Mouse (Mus musculus): ENCODE measurements at regions not wholly inside any gene's neighbourhood (a gene's known extent, or its start where the extent isn't known, plus 50 kb on each side); places are given as distances from the start of the nearest gene placed in this dataset.

GRCm38 (mm10) chr13:11201978-11202377 lies 841.3 kb upstream of the Chrm3 start:
- TF ChIP-seq MAFK (IDR thresholded peaks at IDR 0.05; ENCODE audit: borderline replicate concordance, low read depth, low read length), result no peak
- no peak for TF ChIP-seq ELF1 (IDR thresholded peaks at IDR 0.05; ENCODE audit: low read depth, low read length)
- no peak for TF ChIP-seq USF1 (IDR thresholded peaks at IDR 0.05; ENCODE audit: low read depth, low read length)
- no peak for TF ChIP-seq ZMIZ1 (IDR thresholded peaks at IDR 0.05; ENCODE audit: low read depth, low read length)
- TF ChIP-seq NELFE (IDR thresholded peaks at IDR 0.05; ENCODE audit: low read depth, low read length), result no peak
- no peak for TF ChIP-seq HCFC1 (IDR thresholded peaks at IDR 0.05; ENCODE audit: low read depth, low read length)
- TF ChIP-seq E2F4 (IDR thresholded peaks at IDR 0.05; ENCODE audit: borderline replicate concordance, low read depth, low read length), result no peak
- no peak for TF ChIP-seq CHD1 (IDR thresholded peaks at IDR 0.05; ENCODE audit: low read depth, low read length)
- no peak for TF ChIP-seq NRF1 (IDR thresholded peaks at IDR 0.05; ENCODE audit: insufficient read depth, low read depth, low read length, poor library complexity, severe bottlenecking)
- no peak for TF ChIP-seq RAD21 (IDR thresholded peaks at IDR 0.05; ENCODE audit: low read depth, low read length)
- TF ChIP-seq CTCF (IDR thresholded peaks at IDR 0.05 in 2 of 3, conservative IDR thresholded peaks at IDR 0.05 in 1 of 3; ENCODE audit: control insufficient read depth in 1 of 3, insufficient read depth in 1 of 3, low read depth in 2 of 3, low read length in 3 of 3, poor library complexity in 1 of 3, severe bottlenecking in 1 of 3), result no peak
- no peak for TF ChIP-seq TAL1 (IDR thresholded peaks at IDR 0.05; ENCODE audit: low read length)
- TF ChIP-seq JUND (IDR thresholded peaks at IDR 0.05; ENCODE audit: low read depth, low read length), result no peak
- no peak for TF ChIP-seq ETS1 (IDR thresholded peaks at IDR 0.05; ENCODE audit: low read depth, low read length)
- TF ChIP-seq POLR2AphosphoS5 (IDR thresholded peaks at IDR 0.05; ENCODE audit: borderline replicate concordance, low read depth, low read length), result no peak
- no peak for DNase-seq (ENCODE audit: low read depth, low spot score)
- Histone ChIP-seq H3K9me3 (replicated peaks; ENCODE audit: insufficient read depth, low read length) (no peaks in the 10 kb centered on the region), H3K79me2 (ENCODE audit: control insufficient read depth, insufficient read depth, low read length, poor library complexity) (no peaks in the 10 kb centered on the region), H3K36me3 (ENCODE audit: control insufficient read depth in 1 of 2, insufficient read depth in 2 of 2, low read length in 2 of 2) (no peaks in the 10 kb centered on the region), H3K27ac (ENCODE audit: control insufficient read depth, low read depth, low read length) (no peak overlapping the region), H3K9ac (ENCODE audit: control insufficient read depth, low read depth, low read length, poor library complexity, severe bottlenecking) (no peak overlapping the region), H3K27me3 (ENCODE audit: control insufficient read depth in 1 of 2, insufficient read depth in 2 of 2, low read length in 2 of 2) (no peaks in the 10 kb centered on the region), H3K4me1 (ENCODE audit: control insufficient read depth in 1 of 2, insufficient read depth in 2 of 2, low read length in 2 of 2) (no peaks in the 10 kb centered on the region), H3K4me3 (ENCODE audit: control insufficient read depth in 1 of 2, insufficient read depth in 1 of 2, low read depth in 2 of 2, low read length in 2 of 2) (no peak overlapping the region)

GRCm38 (mm10) chr13:11192471-11192870 lies 831.8 kb upstream of the Chrm3 start:
- H3K27ac ChIP-seq (ENCODE audit: control insufficient read depth, low read depth, low read length), result no peak overlapping the region
- H3K4me3 ChIP-seq (ENCODE audit: control insufficient read depth in 1 of 2, insufficient read depth in 1 of 2, low read depth in 2 of 2, low read length in 2 of 2), result no peak overlapping the region
- no peak for DNase-seq (ENCODE audit: low read depth, low spot score)
- H3K4me1 ChIP-seq (ENCODE audit: control insufficient read depth in 1 of 2, insufficient read depth in 2 of 2, low read length in 2 of 2), result no peaks in the 10 kb centered on the region
- H3K9me3 ChIP-seq (replicated peaks; ENCODE audit: insufficient read depth, low read length), result no peaks in the 10 kb centered on the region
- TF ChIP-seq SIN3A (IDR thresholded peaks at IDR 0.05; ENCODE audit: low read length), result no peak
- TF ChIP-seq RCOR1 (IDR thresholded peaks at IDR 0.05; ENCODE audit: low read depth, low read length), result no peak
- no peak for TF ChIP-seq ZMIZ1 (IDR thresholded peaks at IDR 0.05; ENCODE audit: low read depth, low read length)
- TF ChIP-seq MAX (IDR thresholded peaks at IDR 0.05; ENCODE audit: low read length), result no peak
- TF ChIP-seq ZKSCAN1 (IDR thresholded peaks at IDR 0.05; ENCODE audit: low read depth, low read length), result no peak
- TF ChIP-seq HCFC1 (IDR thresholded peaks at IDR 0.05; ENCODE audit: low read depth, low read length), result no peak
- TF ChIP-seq E2F4 (IDR thresholded peaks at IDR 0.05; ENCODE audit: borderline replicate concordance, low read depth, low read length), result no peak
- no peak for TF ChIP-seq GATA1 (IDR thresholded peaks at IDR 0.05; ENCODE audit: low read depth, low read length)
- TF ChIP-seq POLR2AphosphoS2 (IDR thresholded peaks at IDR 0.05; ENCODE audit: low read length), result no peak
- TF ChIP-seq ZC3H11A (IDR thresholded peaks at IDR 0.05; ENCODE audit: low read depth, low read length), result no peak
- no peak for TF ChIP-seq MAFK (IDR thresholded peaks at IDR 0.05; ENCODE audit: borderline replicate concordance, low read depth, low read length)
- no peak for TF ChIP-seq NRF1 (IDR thresholded peaks at IDR 0.05; ENCODE audit: insufficient read depth, low read depth, low read length, poor library complexity, severe bottlenecking)
- TF ChIP-seq BHLHE40 (IDR thresholded peaks at IDR 0.05; ENCODE audit: borderline replicate concordance, low read depth, low read length), result no peak
- no peak for TF ChIP-seq TBP (IDR thresholded peaks at IDR 0.05; ENCODE audit: low read depth, low read length)
- H3K36me3 ChIP-seq (ENCODE audit: control insufficient read depth in 1 of 2, insufficient read depth in 2 of 2, low read length in 2 of 2), result no peaks in the 10 kb centered on the region
- no peak overlapping the region for H3K9ac ChIP-seq (ENCODE audit: control insufficient read depth, low read depth, low read length, poor library complexity, severe bottlenecking)
- no peaks in the 10 kb centered on the region for H3K27me3 ChIP-seq (ENCODE audit: control insufficient read depth in 1 of 2, insufficient read depth in 2 of 2, low read length in 2 of 2)
- no peaks in the 10 kb centered on the region for H3K79me2 ChIP-seq (ENCODE audit: control insufficient read depth, insufficient read depth, low read length, poor library complexity)
